Mouse (Mus musculus) MEL (cell line): Measurements from ENCODE around the gene Rnf8. TPM values are rescaled to one million over a fixed set of nuclear protein-coding genes. Genes with fewer than 3 reads are reported as not detected.

ENCODE experiments used
- DNase-seq: peaks from one replicate; pipeline ENCODE4 v3.0.0; 2011; ENCODE audit warnings: low read depth, low spot score
- H3K27ac ChIP-seq: 2 replicates; pipeline ENCODE4 v1.5.1; 2012; ENCODE audit warnings: low read depth, mild to moderate bottlenecking, control low read depth, low read length, moderate library complexity; ENCODE audit not compliant: control insufficient read depth
- H3K27me3 ChIP-seq, 2 experiments: fragments of 150-350 bp in 1 of 2; sonication (generic) in 1 of 2; 2 replicates each; pipeline ENCODE4 v1.6.1; 2012; ENCODE audit warnings: low read length in 2 of 2, mild to moderate bottlenecking in 2 of 2, improper control_type of control experiment in 1 of 2, moderate library complexity in 1 of 2; ENCODE audit not compliant: insufficient read depth in 2 of 2, control insufficient read depth in 1 of 2
- H3K36me3 ChIP-seq, 2 experiments: 2 replicates each; pipeline ENCODE4 v1.6.1; 2012 to 2014; ENCODE audit warnings: low read length in 2 of 2, improper control_type of control experiment in 1 of 2, inconsistent platforms in 1 of 2, mild to moderate bottlenecking in 1 of 2; ENCODE audit not compliant: insufficient read depth in 2 of 2, control insufficient read depth in 1 of 2
- H3K4me1 ChIP-seq, 2 experiments: fragments of 150-350 bp in 1 of 2; sonication (generic) in 1 of 2; 2 replicates each; pipeline ENCODE4 v1.6.1; 2012; ENCODE audit warnings: low read length in 2 of 2, improper control_type of control experiment in 1 of 2, mild to moderate bottlenecking in 1 of 2; ENCODE audit not compliant: insufficient read depth in 2 of 2, control insufficient read depth in 1 of 2
- H3K4me3 ChIP-seq, 2 experiments: fragments of 150-350 bp in 1 of 2; sonication (generic) in 1 of 2; 2 replicates each; pipeline ENCODE4 v1.5.1; 2012; ENCODE audit warnings: low read depth in 2 of 2, low read length in 2 of 2, mild to moderate bottlenecking in 2 of 2, moderate library complexity in 2 of 2, control low read depth in 1 of 2, improper control_type of control experiment in 1 of 2; ENCODE audit not compliant: control insufficient read depth in 1 of 2, insufficient read depth in 1 of 2
- H3K79me2 ChIP-seq: 2 replicates; pipeline ENCODE4 v1.6.1; 2012; ENCODE audit warnings: mild to moderate bottlenecking, low read length, moderate library complexity; ENCODE audit not compliant: control insufficient read depth, poor library complexity, insufficient read depth
- H3K9ac ChIP-seq: 2 replicates; pipeline ENCODE4 v1.6.1; 2012; ENCODE audit warnings: low read depth, mild to moderate bottlenecking, control low read depth, low read length, moderate library complexity; ENCODE audit not compliant: control insufficient read depth, poor library complexity, severe bottlenecking
- H3K9me3 ChIP-seq: fragments of 150-350 bp; sonication (generic); replicated peaks from 2 replicates; pipeline ENCODE4 v1.6.1; 2012; ENCODE audit warnings: mild to moderate bottlenecking, low read length, improper control_type of control experiment, moderate library complexity; ENCODE audit not compliant: insufficient read depth
- BHLHE40 ChIP-seq: IDR thresholded peaks from 2 replicates; pipeline ENCODE4 v1.6.1; 2012; ENCODE audit warnings: low read depth, mild to moderate bottlenecking, inconsistent platforms, low read length, improper control_type of control experiment, borderline replicate concordance
- CHD2 ChIP-seq: IDR thresholded peaks from 2 replicates; pipeline ENCODE4 v1.6.1; 2011; ENCODE audit warnings: low read length, improper control_type of control experiment
- CTCF ChIP-seq, 3 experiments: IDR thresholded peaks in 2 of 3; conservative IDR thresholded peaks in 1 of 3; 2 replicates each; pipeline ENCODE4 v1.5.1; 2011 to 2012; ENCODE audit warnings: low read length in 3 of 3, low read depth in 2 of 3, mild to moderate bottlenecking in 2 of 3, improper control_type of control experiment in 1 of 3, inconsistent platforms in 1 of 3, mixed read lengths in 1 of 3, moderate library complexity in 1 of 3; ENCODE audit not compliant: control insufficient read depth in 1 of 3, insufficient read depth in 1 of 3, poor library complexity in 1 of 3, severe bottlenecking in 1 of 3
- E2F4 ChIP-seq: IDR thresholded peaks from 2 replicates; pipeline ENCODE4 v1.6.1; 2011; ENCODE audit warnings: low read depth, low read length, improper control_type of control experiment, borderline replicate concordance
- ELF1 ChIP-seq: IDR thresholded peaks from 2 replicates; pipeline ENCODE4 v1.6.1; 2014; ENCODE audit warnings: low read depth, mild to moderate bottlenecking, inconsistent platforms, low read length, improper control_type of control experiment, moderate library complexity
- EP300 ChIP-seq, 2 experiments: IDR thresholded peaks; 2 replicates each; pipeline ENCODE4 v1.6.1; 2011; ENCODE audit warnings: improper control_type of control experiment in 2 of 2, low read length in 2 of 2, low read depth in 1 of 2, mild to moderate bottlenecking in 1 of 2
- ETS1 ChIP-seq: IDR thresholded peaks from 2 replicates; pipeline ENCODE4 v1.6.1; 2012; ENCODE audit warnings: low read depth, mild to moderate bottlenecking, inconsistent platforms, low read length, improper control_type of control experiment, moderate library complexity
- GATA1 ChIP-seq: IDR thresholded peaks from 2 replicates; pipeline ENCODE4 v1.6.1; 2011; ENCODE audit warnings: low read depth, low read length, improper control_type of control experiment
- HCFC1 ChIP-seq: IDR thresholded peaks from 2 replicates; pipeline ENCODE4 v1.6.1; 2012; ENCODE audit warnings: low read depth, mild to moderate bottlenecking, inconsistent platforms, low read length, improper control_type of control experiment, moderate library complexity
- KAT2A ChIP-seq: conservative IDR thresholded peaks from 2 replicates; pipeline ENCODE4 v1.6.1; 2012; ENCODE audit warnings: low read depth, low read length, improper control_type of control experiment, inconsistent platforms
- MAFK ChIP-seq: IDR thresholded peaks from 2 replicates; pipeline ENCODE4 v1.6.1; 2011; ENCODE audit warnings: low read depth, mild to moderate bottlenecking, low read length, improper control_type of control experiment, borderline replicate concordance
- MAZ ChIP-seq: IDR thresholded peaks from 2 replicates; pipeline ENCODE4 v1.6.1; 2012; ENCODE audit warnings: low read depth, mild to moderate bottlenecking, inconsistent platforms, low read length, improper control_type of control experiment
- MEF2A ChIP-seq: IDR thresholded peaks from 2 replicates; pipeline ENCODE4 v1.6.1; 2014; ENCODE audit warnings: low read depth, mild to moderate bottlenecking, inconsistent platforms, low read length, improper control_type of control experiment; ENCODE audit not compliant: poor library complexity, insufficient replicate concordance, severe bottlenecking; ENCODE audit errors: extremely low read depth
- MYB ChIP-seq: IDR thresholded peaks from 2 replicates; pipeline ENCODE4 v1.6.1; 2011; ENCODE audit warnings: mild to moderate bottlenecking, low read depth, low read length, improper control_type of control experiment
- NELFE ChIP-seq: IDR thresholded peaks from 2 replicates; pipeline ENCODE4 v1.6.1; 2011; ENCODE audit warnings: low read depth, low read length, improper control_type of control experiment
- POLR2A ChIP-seq, 2 experiments: IDR thresholded peaks; 2 replicates each; pipeline ENCODE4 v1.6.1; 2011 to 2012; ENCODE audit warnings: low read length in 2 of 2, mild to moderate bottlenecking in 2 of 2, control low read depth in 1 of 2, improper control_type of control experiment in 1 of 2, low read depth in 1 of 2, moderate library complexity in 1 of 2; ENCODE audit not compliant: control insufficient read depth in 1 of 2, insufficient read depth in 1 of 2, poor library complexity in 1 of 2
- POLR2AphosphoS5 ChIP-seq: IDR thresholded peaks from 2 replicates; pipeline ENCODE4 v1.6.1; 2012; ENCODE audit warnings: low read depth, borderline replicate concordance, mild to moderate bottlenecking, inconsistent platforms, low read length, moderate library complexity, mixed read lengths
- RAD21 ChIP-seq: IDR thresholded peaks from 2 replicates; pipeline ENCODE4 v1.6.1; 2011; ENCODE audit warnings: mild to moderate bottlenecking, low read depth, low read length, improper control_type of control experiment
- SMC3 ChIP-seq: IDR thresholded peaks from 2 replicates; pipeline ENCODE4 v1.6.1; 2011; ENCODE audit warnings: low read depth, low read length, improper control_type of control experiment
- TAL1 ChIP-seq: IDR thresholded peaks from 2 replicates; pipeline ENCODE4 v1.6.1; 2012; ENCODE audit warnings: mild to moderate bottlenecking, inconsistent platforms, low read length, moderate library complexity, mixed read lengths
- TBP ChIP-seq: IDR thresholded peaks from 2 replicates; pipeline ENCODE4 v1.8.0; 2011; ENCODE audit warnings: low read depth, low read length, improper control_type of control experiment
- TCF12 ChIP-seq: IDR thresholded peaks from 2 replicates; pipeline ENCODE4 v1.6.1; 2014; ENCODE audit warnings: low read depth, mild to moderate bottlenecking, inconsistent platforms, low read length, improper control_type of control experiment, moderate library complexity
- UBTF ChIP-seq: IDR thresholded peaks from 2 replicates; pipeline ENCODE4 v1.6.1; 2012; ENCODE audit warnings: low read depth, mild to moderate bottlenecking, inconsistent platforms, low read length, improper control_type of control experiment, moderate library complexity, borderline replicate concordance; ENCODE audit not compliant: insufficient read depth
- USF1 ChIP-seq: IDR thresholded peaks from 2 replicates; pipeline ENCODE4 v1.6.1; 2014; ENCODE audit warnings: low read depth, mild to moderate bottlenecking, inconsistent platforms, low read length, improper control_type of control experiment, moderate library complexity
- ZKSCAN1 ChIP-seq: IDR thresholded peaks from 2 replicates; pipeline ENCODE4 v1.6.1; 2012; ENCODE audit warnings: low read depth, mild to moderate bottlenecking, inconsistent platforms, low read length, improper control_type of control experiment, moderate library complexity
- polyA plus RNA-seq, 2 experiments: library from polyadenylated mRNA; stranded (reverse) in 1 of 2; unstranded in 1 of 2; fragments of >175 nt in 1 of 2; fragments of >200 nt in 1 of 2; gene quantifications; 2 replicates each; pipeline versions ENCODE4 v1.2.1 to v1.2.4; 2012; ENCODE audit warnings: low replicate concordance in 2 of 2, low read depth in 1 of 2; ENCODE audit not compliant: insufficient read length in 2 of 2, insufficient read depth in 1 of 2, missing spikeins in 1 of 2
- total RNA-seq: library from RNA; depleted of rRNA; stranded (reverse); fragments of 300-350 nt; gene quantifications from 2 replicates; pipeline ENCODE4 v1.2.3, GENCODE M21; 2012

The Rnf8 gene
- total and polyA plus RNA-seq, 3 experiments, result 40.3 to 49.2 TPM; not detected in 1

DNA sequence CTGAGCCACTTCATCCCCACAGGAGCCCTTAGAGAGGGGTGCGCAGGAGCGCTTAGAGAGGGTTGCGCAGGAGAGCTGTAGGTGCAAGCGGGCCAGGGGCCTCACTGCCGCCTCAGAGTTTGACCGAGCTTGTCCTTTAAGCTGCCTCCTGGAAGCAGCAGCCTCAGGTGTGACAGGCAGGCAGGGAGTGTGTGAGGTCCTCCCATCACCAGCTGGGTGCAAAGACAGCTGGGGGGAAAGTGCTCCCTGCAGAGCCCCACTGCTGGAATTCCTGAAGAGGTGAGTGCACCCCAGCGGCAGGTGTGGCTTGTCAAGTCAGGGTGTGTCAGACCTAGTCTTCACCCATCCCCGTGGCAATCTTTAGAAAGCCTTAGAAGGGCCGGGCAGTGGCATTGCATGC, 27.7 kb upstream of the Rnf8 start (continued):
- TF ChIP-seq E2F4, result no peak

- H3K9ac ChIP-seq, result no peak overlapping the region
- H3K4me1 ChIP-seq, result no peaks in the 10 kb centered on the region
- no peak for DNase-seq
- H3K27me3 ChIP-seq, result no peaks in the 10 kb centered on the region
- TF ChIP-seq MEF2A (no peak), POLR2A (IDR thresholded peaks at IDR 0.05; ENCODE audit: control insufficient read depth in 1 of 2, insufficient read depth in 1 of 2, low read depth in 1 of 2, low read length in 2 of 2, poor library complexity in 1 of 2) (no peak), TBP (no peak), SMC3 (no peak), ETS1 (no peak), ZKSCAN1 (no peak), E2F4 (no peak), TAL1 (no peak), KAT2A (no peak), UBTF (no peak), USF1 (no peak)
- H3K9me3 ChIP-seq, result no peaks in the 10 kb centered on the region
- no peak overlapping the region for H3K4me3 ChIP-seq
- H3K36me3 ChIP-seq, result no peaks in the 10 kb centered on the region
- H3K27ac ChIP-seq, result no peak overlapping the region
- H3K79me2 ChIP-seq, result no peaks in the 10 kb centered on the region
These were observed 25.2 kb upstream of the Rnf8 start for GRCm38 (mm10) chr17:29589221-29589898.

DNA sequence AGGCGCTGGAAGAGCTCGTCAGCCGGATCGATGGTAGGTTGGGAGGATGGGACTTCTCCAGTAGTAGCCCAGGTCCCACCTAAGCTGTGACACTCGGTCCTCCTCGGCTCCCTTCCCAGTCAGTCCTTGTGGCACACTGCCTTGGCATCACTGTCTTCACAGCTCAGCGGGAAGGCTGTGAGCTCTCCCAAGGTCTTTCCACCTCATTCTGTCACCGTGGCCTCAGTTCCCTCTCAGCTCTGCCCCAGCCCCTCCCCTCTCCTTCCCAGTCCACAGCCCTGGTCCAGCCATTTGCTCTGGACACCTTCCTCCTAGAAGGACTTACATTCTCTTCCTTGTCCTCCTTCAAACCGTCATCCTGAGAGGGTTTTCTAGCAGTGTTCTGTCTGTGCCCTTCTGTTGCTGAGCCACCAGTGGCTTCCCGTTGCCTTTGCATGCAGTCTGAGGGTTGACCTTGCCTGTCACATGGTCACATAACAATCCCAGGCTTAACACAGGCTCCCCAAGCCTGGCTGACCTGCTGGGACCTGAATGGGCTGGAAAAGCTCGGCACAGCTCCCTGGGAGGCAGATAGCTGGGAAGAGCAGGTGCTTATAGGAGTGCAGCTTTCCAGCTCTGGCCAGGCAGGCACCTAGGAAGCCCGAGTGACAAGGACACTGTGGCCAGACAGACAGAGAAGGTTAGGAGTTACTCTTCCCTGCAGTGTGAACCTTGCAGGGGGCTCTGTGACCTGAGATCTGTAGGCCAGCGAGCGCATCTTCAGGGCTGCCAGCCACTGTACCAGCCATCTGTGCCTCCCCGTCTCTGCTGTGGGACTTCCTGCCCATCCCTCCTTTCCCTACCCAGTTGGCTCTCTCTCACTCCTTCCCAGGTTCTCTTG, 18.5 kb upstream of the Rnf8 start:
- Histone ChIP-seq H3K36me3 (peaks cover 0 to 2% of the 10 kb centered on the region in 2 experiments; a peak in 2 of 4 replicates), H3K79me2 (no peaks in the 10 kb centered on the region), H3K4me1 (no peaks in the 10 kb centered on the region), H3K27ac (no peak overlapping the region), H3K27me3 (no peaks in the 10 kb centered on the region), H3K9ac (no peak overlapping the region), H3K4me3 (no peak overlapping the region), H3K9me3 (no peaks in the 10 kb centered on the region)
- no peak for DNase-seq
- TF ChIP-seq POLR2AphosphoS5 (no peak), NELFE (no peak), HCFC1 (no peak), MAZ (no peak), CTCF (IDR thresholded peaks at IDR 0.05 in 2 of 3, conservative IDR thresholded peaks at IDR 0.05 in 1 of 3; ENCODE audit: control insufficient read depth in 1 of 3, insufficient read depth in 1 of 3, low read depth in 2 of 3, low read length in 3 of 3, poor library complexity in 1 of 3, severe bottlenecking in 1 of 3) (no peak), CHD2 (no peak), TCF12 (no peak), SMC3 (no peak), ZKSCAN1 (no peak), MAFK (no peak), KAT2A (no peak), BHLHE40 (no peak), USF1 (no peak), ETS1 (no peak), GATA1 (no peak), RAD21 (no peak), EP300 (IDR thresholded peaks at IDR 0.05; ENCODE audit: low read depth in 1 of 2, low read length in 2 of 2) (no peak), MYB (no peak), ELF1 (no peak)
